Mouse (Mus musculus) neural tube, embryonic 11.5 days (tissue): ENCODE measurements around the gene Atp5g3. TPM values are rescaled to one million over a fixed set of nuclear protein-coding genes. Genes with fewer than 3 reads are reported as not detected.

Source experiments
- ATAC-seq: fragments of 200-750 bp; cut with Nextera tagmentation; 2 replicates; pipeline ENCODE4 v1.8.0; 2017; ENCODE audit warnings: moderate number of reproducible peaks, mild to moderate bottlenecking, moderate TSS enrichment, moderate library complexity; ENCODE audit not compliant: insufficient read depth, low FRiP score, low TSS enrichment
- DNase-seq: peaks from one replicate; pipeline ENCODE4 v3.0.0-alpha.2; 2015; ENCODE audit warnings: low spot score
- H3K27ac ChIP-seq: fragments of 300-500 bp; sonication (generic); 2 replicates; pipeline ENCODE4 v1.5.1; 2014; ENCODE audit warnings: low read depth, mild to moderate bottlenecking, low read length
- H3K27me3 ChIP-seq: fragments of 300-500 bp; sonication (generic); 2 replicates; pipeline ENCODE4 v1.6.1; 2014; ENCODE audit warnings: mild to moderate bottlenecking, low read length, mixed read lengths; ENCODE audit not compliant: control insufficient read depth, insufficient read depth
- H3K36me3 ChIP-seq: fragments of 300-500 bp; sonication (generic); 2 replicates; pipeline ENCODE4 v1.6.1; 2014; ENCODE audit warnings: mild to moderate bottlenecking, low read length, moderate library complexity, mixed read lengths; ENCODE audit not compliant: control insufficient read depth, insufficient read depth
- H3K4me1 ChIP-seq: fragments of 300-500 bp; sonication (generic); 2 replicates; pipeline ENCODE4 v1.6.1; 2014; ENCODE audit warnings: low read length, mixed read lengths; ENCODE audit not compliant: control insufficient read depth, insufficient read depth
- H3K4me2 ChIP-seq: fragments of 300-500 bp; sonication (generic); 2 replicates; pipeline ENCODE4 v1.6.1; 2014; ENCODE audit warnings: low read depth, mild to moderate bottlenecking, moderate library complexity
- H3K4me3 ChIP-seq: fragments of 300-500 bp; sonication (generic); 2 replicates; pipeline ENCODE4 v1.5.1; 2014; ENCODE audit warnings: low read depth, low read length
- H3K9ac ChIP-seq: fragments of 300-500 bp; sonication (generic); 2 replicates; pipeline ENCODE4 v1.6.1; 2014; ENCODE audit warnings: mild to moderate bottlenecking, low read length
- H3K9me3 ChIP-seq: fragments of 300-500 bp; sonication (generic); 2 replicates; pipeline ENCODE4 v1.6.1; 2016; ENCODE audit warnings: low read length; ENCODE audit not compliant: control insufficient read depth
- WGBS: fragments of 180-500 bp; shearing (Covaris S2); extraction: QIAGEN DNeasy Blood & Tissue Kit; methylation state at CpG from one replicate; pipeline ENCODE4 v1.1.7; 2014; 5-methylcytosine and 5-hydroxymethylcytosine counted together
- polyA plus RNA-seq: library from polyadenylated mRNA; unstranded; fragments of >200 nt; fragmentation: Nextera tagmentation; extraction: Ambion mirVana; gene quantifications from 2 replicates; pipeline ENCODE4 v1.2.1, GENCODE M21; 2014

Gene Atp5g3
- polyA plus RNA-seq = 875 and 905 TPM in 2 replicates

DNA sequence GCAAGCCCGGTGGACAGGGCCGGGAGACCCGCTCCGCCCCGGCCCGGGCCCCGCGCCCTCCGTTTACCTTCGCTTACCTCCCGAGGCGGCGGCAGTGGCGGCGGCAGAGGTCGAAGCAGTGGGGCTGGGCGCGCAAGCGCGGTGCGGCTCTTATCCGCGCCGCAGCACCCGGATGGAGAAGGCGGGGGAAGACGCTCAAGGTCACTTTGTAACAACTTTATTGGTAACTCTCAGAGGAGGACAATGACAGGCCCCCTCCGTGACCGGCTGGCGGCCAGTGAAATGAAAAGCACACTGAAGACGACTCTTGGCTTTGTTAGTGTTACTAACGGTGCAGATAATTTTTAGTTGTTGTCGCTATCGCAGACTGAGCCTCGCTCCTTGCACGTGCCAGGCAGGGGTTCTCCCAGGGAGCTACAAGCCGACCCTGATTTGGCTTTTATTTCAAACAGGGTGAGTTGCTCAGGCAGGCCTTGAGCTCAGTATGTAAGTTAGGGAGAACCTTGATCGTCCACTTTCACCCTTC, at the start of gene Atp5g3:
Gene Atp5g3 (minus strand): TSS at position 152 of the 526 bp plus-strand sequence.
- H3K4me2 ChIP-seq = peak within 1 kb of the TSS; percentile 83
- WGBS = under 1% methylated on average over 38 of the region's 38 CpGs
- no peaks in the 10 kb centered on the region for H3K27me3 ChIP-seq
- H3K27ac ChIP-seq = peak within 1 kb of the TSS; percentile 84
- peaks cover 10% of the 10 kb centered on the region for H3K36me3 ChIP-seq
- no peaks in the 10 kb centered on the region for H3K9me3 ChIP-seq
- peak within 1 kb of the TSS; percentile 99 for H3K4me3 ChIP-seq
- peaks cover 6% of the 10 kb centered on the region; the same call in 1 of the 2 replicates for H3K4me1 ChIP-seq
- peak; percentile 93 for DNase-seq
- H3K9ac ChIP-seq = peak within 1 kb of the TSS; percentile 97
- ATAC-seq = peak; percentile 94

DNA sequence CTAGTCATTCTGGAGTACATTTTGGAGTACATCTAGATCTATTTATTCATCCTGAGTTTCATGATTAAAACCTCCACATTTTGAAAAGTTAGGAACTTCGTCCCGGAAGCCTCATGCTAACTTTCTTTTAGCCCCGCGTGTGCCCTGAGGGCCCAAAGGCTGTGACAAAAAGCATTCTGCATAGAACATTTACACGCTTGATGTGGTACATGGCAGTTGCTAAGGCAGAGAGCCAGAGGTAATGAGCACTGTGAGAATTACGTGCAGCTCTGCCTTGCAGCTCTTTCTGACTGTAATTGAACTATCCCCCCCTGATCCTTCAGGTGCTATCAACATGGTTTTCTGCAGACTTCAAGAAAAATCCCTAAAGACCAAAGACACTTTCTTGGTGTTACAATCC, 47.2 kb upstream of the Atp5g3 start:
- no peak for DNase-seq
- Histone ChIP-seq H3K36me3 (no peaks in the 10 kb centered on the region), H3K4me2 (no peak overlapping the region), H3K4me1 (no peaks in the 10 kb centered on the region), H3K27me3 (no peaks in the 10 kb centered on the region), H3K4me3 (no peak overlapping the region), H3K9ac (no peak overlapping the region), H3K9me3 (no peaks in the 10 kb centered on the region), H3K27ac (no peak overlapping the region)
- ATAC-seq = no peak
- WGBS = 79% methylated on average over 6 of the region's 6 CpGs

DNA sequence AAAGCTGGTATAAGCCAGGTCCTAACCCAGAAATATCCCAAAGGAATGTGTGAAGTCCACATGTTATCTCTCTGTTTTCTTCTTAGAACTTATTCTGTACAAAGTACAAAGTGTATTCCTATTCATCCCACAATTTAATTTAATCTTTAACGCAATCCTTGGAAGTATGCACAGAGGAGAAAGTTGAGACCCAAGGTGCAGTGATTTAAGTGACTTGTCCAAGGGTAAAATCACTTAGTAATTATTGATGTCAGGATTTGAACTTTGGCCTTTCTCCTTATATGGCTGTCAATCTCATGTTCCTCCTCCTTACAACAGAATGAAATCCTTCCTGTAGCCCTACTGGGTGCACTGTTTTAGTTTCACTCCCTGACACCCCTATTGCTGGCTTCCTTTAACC, 42.5 kb upstream of the Atp5g3 start:
- no peak for ATAC-seq
- H3K27ac ChIP-seq = no peak overlapping the region
- no peaks in the 10 kb centered on the region for H3K9me3 ChIP-seq
- 86% methylated on average over 1 of the region's 1 CpGs for WGBS
- H3K4me1 ChIP-seq = no peaks in the 10 kb centered on the region
- no peaks in the 10 kb centered on the region for H3K36me3 ChIP-seq
- H3K9ac ChIP-seq = no peak overlapping the region
- no peak overlapping the region for H3K4me2 ChIP-seq
- H3K27me3 ChIP-seq = no peaks in the 10 kb centered on the region
- no peak for DNase-seq
- no peak overlapping the region for H3K4me3 ChIP-seq

DNA sequence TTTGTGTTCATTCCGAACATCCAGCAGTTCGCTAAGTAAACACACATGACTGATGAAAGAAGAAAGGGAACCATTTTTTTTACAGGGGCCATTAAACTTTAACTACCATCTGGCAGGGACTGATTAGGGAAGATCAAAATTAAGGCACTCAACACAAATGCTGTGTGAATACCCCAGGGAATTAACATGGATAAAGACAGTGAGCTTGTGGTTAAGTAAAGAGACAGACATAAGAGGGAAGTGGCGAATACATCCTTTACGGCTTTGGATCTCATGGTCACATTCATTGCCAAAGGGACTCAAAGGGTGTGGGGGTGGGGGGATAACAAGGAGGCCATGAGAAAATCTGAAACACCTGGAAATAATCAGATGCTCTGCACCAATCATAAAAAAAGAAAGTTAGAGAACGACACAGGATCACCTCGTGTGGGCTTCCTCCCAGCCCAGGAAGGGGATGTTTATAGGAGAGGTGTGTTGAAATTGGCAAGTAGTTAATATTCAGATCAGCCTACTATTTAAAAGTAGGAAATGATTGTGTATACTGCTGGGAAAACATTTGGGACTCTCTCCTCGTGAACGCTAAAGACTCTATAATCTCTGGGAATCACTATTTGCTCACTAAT, 41.6 kb upstream of the Atp5g3 start:
- H3K9me3 ChIP-seq = no peaks in the 10 kb centered on the region
- H3K27ac ChIP-seq = no peak overlapping the region
- H3K27me3 ChIP-seq = no peaks in the 10 kb centered on the region
- ATAC-seq = no peak
- no peaks in the 10 kb centered on the region for H3K4me1 ChIP-seq
- H3K9ac ChIP-seq = no peak overlapping the region
- H3K36me3 ChIP-seq = no peaks in the 10 kb centered on the region
- no peak overlapping the region for H3K4me2 ChIP-seq
- no peak for DNase-seq
- whole genome bisulfite sequencing = 57% methylated on average over 8 of the region's 8 CpGs
- H3K4me3 ChIP-seq = no peak overlapping the region

DNA sequence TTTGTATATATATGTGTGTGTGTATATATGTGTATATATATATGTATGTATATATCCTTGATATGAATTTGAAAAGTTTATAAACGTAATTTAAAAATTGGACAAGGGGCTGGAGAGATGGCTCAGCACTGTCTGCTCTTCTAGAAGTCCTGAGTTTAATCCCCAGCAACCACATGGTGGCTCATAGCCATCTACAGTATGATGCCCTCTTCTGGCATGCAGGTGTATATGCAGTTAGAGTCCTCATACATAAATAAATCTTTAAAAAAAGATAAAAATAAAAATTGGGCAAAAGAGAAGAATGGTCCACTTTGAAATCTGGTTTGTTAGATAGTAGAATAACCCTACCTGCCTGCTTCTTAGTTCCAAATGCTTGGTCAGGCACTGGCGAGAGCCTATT, 36.2 kb upstream of the Atp5g3 start:
- no peaks in the 10 kb centered on the region for H3K9me3 ChIP-seq
- DNase-seq = no peak
- WGBS = 87% methylated on average over 2 of the region's 2 CpGs

DNA sequence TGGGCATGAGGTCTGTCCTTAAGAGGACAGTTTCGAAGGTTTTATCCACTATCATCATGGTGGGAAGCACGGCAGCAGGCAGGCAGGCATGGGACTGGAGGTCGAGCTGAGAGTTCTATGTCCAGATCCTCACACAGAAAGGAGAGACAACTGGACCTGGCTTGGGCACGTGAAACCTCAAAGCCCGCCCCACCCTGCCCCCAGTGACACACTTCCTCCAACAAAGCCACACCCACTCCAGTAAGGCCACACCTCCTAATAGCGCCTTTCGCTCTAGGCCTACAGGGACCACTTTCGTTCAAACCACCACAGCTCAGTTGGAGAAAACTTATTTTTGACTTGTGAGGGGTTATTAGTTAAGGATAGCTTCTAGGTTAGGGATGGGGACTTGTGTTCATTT, 32.6 kb upstream of the Atp5g3 start:
- Histone ChIP-seq H3K27ac (no peak overlapping the region), H3K4me1 (no peaks in the 10 kb centered on the region), H3K4me3 (no peak overlapping the region), H3K36me3 (no peaks in the 10 kb centered on the region), H3K9ac (no peak overlapping the region), H3K4me2 (no peak overlapping the region), H3K9me3 (no peaks in the 10 kb centered on the region), H3K27me3 (no peaks in the 10 kb centered on the region)
- no peak for DNase-seq
- 92% methylated on average over 8 of the region's 8 CpGs for WGBS
- no peak for ATAC-seq

More for the DNA sequence above, 36.2 kb upstream of the Atp5g3 start:
- no peak overlapping the region for H3K27ac ChIP-seq
- no peaks in the 10 kb centered on the region for H3K36me3 ChIP-seq
- no peak for ATAC-seq
- no peak overlapping the region for H3K9ac ChIP-seq
- no peak overlapping the region for H3K4me2 ChIP-seq
- no peak overlapping the region for H3K4me3 ChIP-seq
- no peaks in the 10 kb centered on the region for H3K27me3 ChIP-seq
- H3K4me1 ChIP-seq = no peaks in the 10 kb centered on the region

DNA sequence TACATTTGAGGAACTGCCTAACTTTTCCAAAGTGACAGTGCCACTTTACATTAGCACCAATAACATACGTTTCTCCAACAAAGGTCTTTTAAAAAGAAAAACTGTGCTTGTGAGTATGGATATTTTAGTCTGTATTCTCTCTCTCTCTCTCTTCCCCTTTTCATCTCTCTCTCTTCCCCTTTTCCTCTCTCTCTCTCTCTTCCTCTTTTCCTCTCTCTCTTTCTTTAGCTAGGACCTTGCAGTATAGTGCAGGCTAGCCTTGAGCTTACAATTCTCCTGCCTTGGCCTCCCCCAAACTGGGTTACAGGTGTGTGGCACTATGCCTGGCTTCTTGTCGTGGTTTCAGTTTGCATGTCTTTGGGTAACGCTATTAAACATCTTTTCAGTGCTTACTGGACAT, 31.7 kb upstream of the Atp5g3 start:
- Histone ChIP-seq H3K4me2 (no peak overlapping the region), H3K9ac (no peak overlapping the region), H3K27me3 (no peaks in the 10 kb centered on the region), H3K9me3 (no peaks in the 10 kb centered on the region), H3K4me3 (no peak overlapping the region), H3K36me3 (no peaks in the 10 kb centered on the region), H3K27ac (no peak overlapping the region), H3K4me1 (no peaks in the 10 kb centered on the region)
- ATAC-seq (no peak), DNase-seq (no peak)
- WGBS = 79% methylated on average over 3 of the region's 3 CpGs

DNA sequence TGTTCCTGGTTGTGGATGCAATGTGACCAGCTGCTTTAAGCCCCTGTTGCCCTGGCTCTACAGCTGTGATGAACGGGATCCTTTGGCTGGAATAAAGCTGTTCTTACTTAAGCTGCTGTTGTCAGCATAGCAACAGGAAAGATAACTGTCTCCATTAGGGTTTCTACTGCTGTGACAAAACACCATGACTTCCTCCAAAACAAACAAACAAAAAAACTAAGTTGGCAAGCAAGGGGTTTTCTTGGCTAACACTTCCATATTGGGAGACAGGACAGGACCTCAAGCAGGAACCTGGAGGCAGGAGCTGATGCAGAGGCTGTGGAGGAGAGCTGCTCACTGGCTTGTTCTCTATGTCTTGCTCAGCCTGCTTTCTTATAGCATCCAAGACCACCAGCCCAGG, 30.2 kb upstream of the Atp5g3 start:
- no peak overlapping the region for H3K9ac ChIP-seq
- no peaks in the 10 kb centered on the region for H3K27me3 ChIP-seq
- H3K36me3 ChIP-seq = no peaks in the 10 kb centered on the region
- no peak overlapping the region for H3K4me2 ChIP-seq
- 76% methylated on average over 1 of the region's 1 CpGs for WGBS
- H3K4me3 ChIP-seq = no peak overlapping the region
- no peak overlapping the region for H3K27ac ChIP-seq
- no peaks in the 10 kb centered on the region for H3K4me1 ChIP-seq
- ATAC-seq = no peak
- no peaks in the 10 kb centered on the region for H3K9me3 ChIP-seq
- no peak for DNase-seq

DNA sequence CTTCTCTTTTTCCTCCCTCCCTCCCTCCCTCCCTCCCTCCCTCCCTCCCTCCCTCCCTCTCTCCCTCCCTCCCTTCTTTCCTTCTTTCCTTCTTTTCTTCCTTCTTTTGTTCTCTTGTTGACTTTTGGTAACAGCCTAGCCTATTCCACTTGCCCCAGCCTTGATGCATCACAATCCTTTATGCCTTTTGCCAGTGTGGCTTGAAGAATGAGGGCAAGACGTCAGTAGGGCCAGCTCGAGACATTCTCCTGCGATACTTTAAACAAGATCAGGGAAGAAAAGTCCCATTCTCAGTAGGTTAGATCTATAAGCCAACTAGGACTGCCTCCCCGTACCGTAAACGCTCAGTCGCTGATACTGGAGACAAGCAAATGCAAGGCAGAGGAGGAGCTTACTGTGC, 29.3 kb upstream of the Atp5g3 start:
- H3K36me3 ChIP-seq = no peaks in the 10 kb centered on the region
- no peaks in the 10 kb centered on the region for H3K4me1 ChIP-seq
- no peak overlapping the region for H3K4me2 ChIP-seq
- H3K9me3 ChIP-seq = no peaks in the 10 kb centered on the region
- no peak overlapping the region for H3K4me3 ChIP-seq
- DNase-seq (no peak), ATAC-seq (no peak)
- no peak overlapping the region for H3K9ac ChIP-seq
- H3K27me3 ChIP-seq = no peaks in the 10 kb centered on the region
- no peak overlapping the region for H3K27ac ChIP-seq
- WGBS = 80% methylated on average over 7 of the region's 7 CpGs
